Mouse (Mus musculus) ES-E14 (cell line): Measurements from ENCODE around the gene Fam214a. TPM values are rescaled to one million over a fixed set of nuclear protein-coding genes. Genes with fewer than 3 reads are reported as not detected.

Experiments used
- DNase-seq: peaks from one replicate; pipeline ENCODE4 v3.0.0-alpha.2; 2013; ENCODE audit warnings: low read depth, low spot score
- H3K27ac ChIP-seq: 2 replicates; pipeline ENCODE4 v1.5.1; 2012; ENCODE audit warnings: low read depth, mild to moderate bottlenecking, low read length, moderate library complexity, mixed read lengths; ENCODE audit not compliant: poor library complexity, insufficient read depth, severe bottlenecking
- H3K36me3 ChIP-seq: 2 replicates; pipeline ENCODE4 v1.6.1; 2012; ENCODE audit warnings: mild to moderate bottlenecking, low read length, moderate library complexity, mixed read lengths; ENCODE audit not compliant: control insufficient read depth, poor library complexity, insufficient read depth, severe bottlenecking
- H3K4me1 ChIP-seq, 2 experiments: fragments of 150-350 bp in 1 of 2; sonication (generic) in 1 of 2; 2 replicates each; pipeline ENCODE4 v1.6.1; 2012; ENCODE audit warnings: low read length in 2 of 2, mild to moderate bottlenecking in 1 of 2, mixed read lengths in 1 of 2; ENCODE audit not compliant: control insufficient read depth in 2 of 2, insufficient read depth in 2 of 2, poor library complexity in 1 of 2
- H3K4me3 ChIP-seq, 2 experiments: fragments of 150-350 bp in 1 of 2; sonication (generic) in 1 of 2; 2 replicates each; pipeline ENCODE4 v1.5.1; 2012; ENCODE audit warnings: low read length in 2 of 2, low read depth in 1 of 2, mild to moderate bottlenecking in 1 of 2, mixed read lengths in 1 of 2; ENCODE audit not compliant: insufficient read depth in 1 of 2, poor library complexity in 1 of 2, severe bottlenecking in 1 of 2
- H3K9ac ChIP-seq: 2 replicates; pipeline ENCODE4 v1.6.1; 2012; ENCODE audit warnings: low read depth, mild to moderate bottlenecking, low read length, mixed read lengths; ENCODE audit not compliant: poor library complexity, insufficient read depth, severe bottlenecking
- H3K9me3 ChIP-seq: fragments of 150-350 bp; sonication (generic); 2 replicates; pipeline ENCODE4 v1.6.1; 2012; ENCODE audit warnings: low read depth, mild to moderate bottlenecking, low read length; ENCODE audit not compliant: control insufficient read depth, insufficient read depth
- CHD2 ChIP-seq: IDR thresholded peaks from 2 replicates; pipeline ENCODE4 v1.6.1; 2014; ENCODE audit warnings: mild to moderate bottlenecking, low read depth, low read length, inconsistent platforms
- HCFC1 ChIP-seq: IDR thresholded peaks from 2 replicates; pipeline ENCODE4 v1.6.1; 2012; ENCODE audit warnings: low read length, inconsistent platforms, borderline replicate concordance; ENCODE audit not compliant: insufficient read depth
- MAFK ChIP-seq: IDR thresholded peaks from 2 replicates; pipeline ENCODE4 v1.6.1; 2014; ENCODE audit warnings: mild to moderate bottlenecking, low read depth, low read length, inconsistent platforms; ENCODE audit not compliant: insufficient read depth
- ZC3H11A ChIP-seq: IDR thresholded peaks from 2 replicates; pipeline ENCODE4 v1.6.1; 2012; ENCODE audit warnings: low read depth, mild to moderate bottlenecking, inconsistent platforms, low read length, borderline replicate concordance
- ZNF384 ChIP-seq: IDR thresholded peaks from 2 replicates; pipeline ENCODE4 v1.6.1; 2012; ENCODE audit warnings: low read depth, low read length, inconsistent platforms
- in situ Hi-C, 2 experiments: fragments of 600-800 bp; cut with MboI; formaldehyde crosslinking; loops; one replicate each; pipeline ENCODE4 v1.15.1; 2025; ENCODE audit warnings: low sequenced_read_pairs in 2 of 2, inconsistent platforms in 1 of 2; ENCODE audit not compliant: unreplicated experiment in 2 of 2
- total RNA-seq: library from RNA; depleted of rRNA; stranded (reverse); fragments of 300-350 nt; gene quantifications from 2 replicates; pipeline ENCODE4 v1.2.3, GENCODE M21; 2012

The Fam214a gene
- total RNA-seq, 1 experiment = 5.2 TPM

DNA sequence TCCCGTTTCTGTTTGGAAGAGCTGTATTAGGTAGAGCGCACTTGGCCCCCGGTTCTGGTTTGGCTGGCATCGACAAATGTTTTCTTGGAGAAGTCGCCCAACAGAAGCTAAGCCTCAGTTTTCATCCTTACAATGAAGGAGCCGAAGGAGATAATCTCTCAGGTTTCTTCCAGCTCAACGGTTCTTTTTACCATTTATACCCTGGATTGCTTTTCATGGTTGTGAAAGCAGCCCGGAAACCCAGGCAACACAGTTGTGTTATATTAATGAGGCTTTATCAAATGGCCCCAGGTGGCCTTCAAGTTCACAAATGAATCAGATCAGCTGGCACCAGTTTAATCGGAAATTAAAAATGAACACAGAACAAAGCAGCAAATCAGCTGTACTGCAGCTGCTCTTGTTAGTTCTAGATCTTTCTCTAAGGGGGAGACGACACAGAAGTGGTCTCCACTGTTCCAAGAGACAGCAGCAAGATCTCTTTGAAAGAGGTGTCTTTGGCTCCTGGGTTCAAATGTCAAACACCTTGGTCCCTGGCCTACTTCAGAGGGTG, 27.4 kb upstream of the Fam214a start:
- no peak overlapping the region for H3K27ac ChIP-seq
- TF ChIP-seq CHD2 = no peak
- TF ChIP-seq HCFC1 = no peak
- TF ChIP-seq MAFK = no peak
- TF ChIP-seq ZNF384 = no peak
- TF ChIP-seq ZC3H11A = no peak
- in situ Hi-C loops = no loop called here
- H3K9me3 ChIP-seq = no peaks in the 10 kb centered on the region
- no peaks in the 10 kb centered on the region for H3K4me1 ChIP-seq
- H3K36me3 ChIP-seq = no peaks in the 10 kb centered on the region
- DNase-seq = no peak
- H3K4me3 ChIP-seq = no peak overlapping the region
- H3K9ac ChIP-seq = no peak overlapping the region

- no peaks in the 10 kb centered on the region for H3K36me3 ChIP-seq
Measured at GRCm38 (mm10) chr9:74929981-74930423, 22.7 kb upstream of the Fam214a start.

GRCm38 (mm10) chr9:74930653-74931052, 22.0 kb upstream of the Fam214a start:
- TF ChIP-seq ZNF384 = no peak
- no peak for TF ChIP-seq HCFC1
- no peak for TF ChIP-seq ZC3H11A
- TF ChIP-seq MAFK = no peak
- TF ChIP-seq CHD2 = no peak
- no peak for DNase-seq

More at GRCm38 (mm10) chr9:74929981-74930423, 22.7 kb upstream of the Fam214a start:
- no peaks in the 10 kb centered on the region for H3K4me1 ChIP-seq
- no peak for DNase-seq
- in situ Hi-C loops = no loop called here
- no peak overlapping the region for H3K4me3 ChIP-seq
- H3K9me3 ChIP-seq = no peaks in the 10 kb centered on the region
- H3K27ac ChIP-seq = no peak overlapping the region
- no peak for TF ChIP-seq MAFK
- no peak for TF ChIP-seq HCFC1
- TF ChIP-seq ZC3H11A = no peak
- TF ChIP-seq CHD2 = no peak
- no peak for TF ChIP-seq ZNF384
- H3K9ac ChIP-seq = no peak overlapping the region

DNA sequence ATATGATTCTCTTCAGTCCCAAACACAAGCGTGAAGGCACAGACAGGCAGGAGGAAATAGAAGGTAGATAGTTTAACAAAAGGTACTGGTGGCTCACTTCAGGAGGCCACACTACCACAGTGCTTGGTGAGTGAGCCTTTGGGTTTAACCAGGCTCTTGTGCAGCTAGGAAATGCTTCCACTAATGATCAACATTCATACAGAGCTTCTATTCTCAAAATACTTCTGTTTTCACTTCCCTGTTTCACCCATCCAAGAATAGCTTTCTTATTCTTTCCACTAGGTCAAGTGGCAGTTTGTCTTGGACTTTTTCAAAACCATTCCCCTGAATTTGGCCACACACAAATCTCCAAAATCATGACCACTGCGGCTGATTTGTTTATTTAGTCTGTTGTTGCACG, 17.4 kb upstream of the Fam214a start:
- Histone ChIP-seq H3K36me3 (no peaks in the 10 kb centered on the region), H3K9me3 (no peaks in the 10 kb centered on the region), H3K4me3 (no peak overlapping the region), H3K9ac (no peak overlapping the region), H3K27ac (no peak overlapping the region), H3K4me1 (no peaks in the 10 kb centered on the region)
- in situ Hi-C loops = no loop called here
- TF ChIP-seq MAFK (no peak), CHD2 (no peak), ZC3H11A (no peak), ZNF384 (no peak), HCFC1 (no peak)
- no peak for DNase-seq

More at GRCm38 (mm10) chr9:74930653-74931052, 22.0 kb upstream of the Fam214a start:
- in situ Hi-C loops = no loop called here
- Histone ChIP-seq H3K9me3 (no peaks in the 10 kb centered on the region), H3K4me1 (no peaks in the 10 kb centered on the region), H3K36me3 (no peaks in the 10 kb centered on the region), H3K27ac (no peak overlapping the region), H3K9ac (no peak overlapping the region), H3K4me3 (no peak overlapping the region)

DNA sequence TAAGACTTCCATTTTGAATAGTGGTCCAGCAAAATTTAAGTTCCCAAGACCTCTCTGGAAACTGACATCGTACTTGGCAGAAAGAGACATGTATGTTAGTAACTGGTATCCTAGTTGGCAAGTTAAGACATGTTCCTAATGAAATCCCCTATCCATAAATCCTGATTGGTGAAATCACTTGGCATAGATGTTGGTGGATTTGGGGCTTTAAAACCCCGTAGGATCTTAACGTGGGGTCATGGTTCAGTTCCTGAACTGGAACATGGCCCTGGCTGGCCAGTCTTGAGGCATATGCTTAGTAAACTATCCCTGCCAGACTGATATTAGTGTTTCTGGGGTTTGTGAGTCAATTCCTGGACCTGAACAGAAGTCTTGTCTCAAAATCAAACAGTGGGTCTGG, 14.9 kb upstream of the Fam214a start:
- Histone ChIP-seq H3K9me3 (no peaks in the 10 kb centered on the region), H3K9ac (no peak overlapping the region), H3K4me1 (no peaks in the 10 kb centered on the region), H3K27ac (no peak overlapping the region), H3K4me3 (no peak overlapping the region), H3K36me3 (no peaks in the 10 kb centered on the region)
- in situ Hi-C loops = no loop called here
- TF ChIP-seq MAFK (no peak), CHD2 (no peak), ZNF384 (no peak), ZC3H11A (no peak), HCFC1 (no peak)
- no peak for DNase-seq
